Mouse (Mus musculus): ENCODE measurements around the gene Vash2.

- TF ChIP-seq POLR2A (IDR thresholded peaks at IDR 0.05; ENCODE audit: extremely low read depth, insufficient read depth, low read length), result no peak
- no peak for TF ChIP-seq CTCF (IDR thresholded peaks at IDR 0.05; ENCODE audit: low read depth, low read length)
Observed at GRCm38 (mm10) chr1:190979100-190979563, at the start of gene Vash2.
